Mouse (Mus musculus): ENCODE measurements at regions not wholly inside any gene's neighbourhood (a gene's known extent, or its start where the extent isn't known, plus 50 kb on each side); places are given as distances from the start of the nearest gene placed in this dataset.
A peak's percentile ranks its signal among the peaks of the same experiment; 100 is the strongest.

GRCm38 (mm10) chr2:11412521-11412920, 141.4 kb downstream of the Pfkfb3 start:
- Histone ChIP-seq H3K9me3 (replicated peaks; ENCODE audit: low read length) (no peaks in the 10 kb centered on the region), H3K4me1 (ENCODE audit: control insufficient read depth in 1 of 2, insufficient read depth in 2 of 2) (peaks cover 19 to 45% of the 10 kb centered on the region in 2 experiments), H3K27ac (ENCODE audit: insufficient read depth, low read depth) (no peak overlapping the region), H3K4me3 (replicated peaks in 1 of 3; ENCODE audit: low read depth in 2 of 3, low read length in 2 of 3, poor library complexity in 1 of 3) (no peak overlapping the region), H3K4me2 (ENCODE audit: insufficient read depth, low read depth, poor library complexity, severe bottlenecking) (no peak overlapping the region), H3K27me3 (replicated peaks) (no peaks in the 10 kb centered on the region), H3K79me2 (replicated peaks; ENCODE audit: control insufficient read depth, extremely low read depth, insufficient read depth, poor library complexity, severe bottlenecking) (no peaks in the 10 kb centered on the region), H3K9ac (ENCODE audit: insufficient read depth, low read depth) (no peak overlapping the region), H3K36me3 (replicated peaks in 1 of 2; ENCODE audit: control insufficient read depth in 1 of 2, insufficient read depth in 1 of 2, low read length in 1 of 2) (no peaks in the 10 kb centered on the region)
- in situ Hi-C loops (cut with MboI; ENCODE audit: low pct_ligation_motif_present, low pct_unique_long_range_greater_than_20kb, low sequenced_read_pairs), result no loop called here
- TF ChIP-seq POLR2A (IDR thresholded peaks at IDR 0.05; ENCODE audit: low read depth, low read length), result no peak
- no peak for TF ChIP-seq EP300 (IDR thresholded peaks at IDR 0.05; ENCODE audit: low read length)
- no peak for TF ChIP-seq USF2 (conservative IDR thresholded peaks at IDR 0.05; ENCODE audit: low read depth, low read length)
- TF ChIP-seq ZKSCAN1 (IDR thresholded peaks at IDR 0.05; ENCODE audit: borderline replicate concordance, low read depth, low read length), result no peak
- TF ChIP-seq CTCF (conservative IDR thresholded peaks at IDR 0.05 in 1 of 2, IDR thresholded peaks at IDR 0.05 in 1 of 2; ENCODE audit: low read depth in 2 of 2, low read length in 2 of 2), result no peak
- no peak for TF ChIP-seq UBTF (IDR thresholded peaks at IDR 0.05; ENCODE audit: low read depth, low read length)
- no peak for TF ChIP-seq GABPA (IDR thresholded peaks at IDR 0.05; ENCODE audit: insufficient replicate concordance, low read depth, low read length)
- TF ChIP-seq PAX5 (IDR thresholded peaks at IDR 0.05; ENCODE audit: low read length), result no peak
- TF ChIP-seq RCOR1 (conservative IDR thresholded peaks at IDR 0.05; ENCODE audit: low read depth, low read length), result no peak
- no peak for TF ChIP-seq CHD1 (IDR thresholded peaks at IDR 0.05; ENCODE audit: low read depth, low read length)
- no peak for TF ChIP-seq KAT2A (IDR thresholded peaks at IDR 0.05; ENCODE audit: insufficient replicate concordance, low read length)
- no peak for TF ChIP-seq MAX (IDR thresholded peaks at IDR 0.05; ENCODE audit: low read length)
- no peak for DNase-seq (ENCODE audit: extremely low read depth)
- dilution Hi-C loops (cut with MboI; ENCODE audit: extremely low pct_ligation_motif_present, extremely low pct_unique_long_range_greater_than_20kb, low sequenced_read_pairs), result no loop called here

GRCm38 (mm10) chr2:11408497-11408896, 145.4 kb downstream of the Pfkfb3 start:
- Histone ChIP-seq H3K36me3 (replicated peaks in 1 of 2; ENCODE audit: control insufficient read depth in 1 of 2, insufficient read depth in 1 of 2, low read length in 1 of 2) (no peaks in the 10 kb centered on the region), H3K9me3 (replicated peaks; ENCODE audit: low read length) (no peaks in the 10 kb centered on the region), H3K79me2 (replicated peaks; ENCODE audit: control insufficient read depth, extremely low read depth, insufficient read depth, poor library complexity, severe bottlenecking) (no peaks in the 10 kb centered on the region), H3K4me1 (ENCODE audit: control insufficient read depth in 1 of 2, insufficient read depth in 2 of 2) (peaks cover 10 to 27% of the 10 kb centered on the region in 2 experiments), H3K4me3 (replicated peaks in 1 of 3; ENCODE audit: low read depth in 2 of 3, low read length in 2 of 3, poor library complexity in 1 of 3) (no peak overlapping the region), H3K27me3 (replicated peaks) (no peaks in the 10 kb centered on the region), H3K9ac (ENCODE audit: insufficient read depth, low read depth) (no peak overlapping the region), H3K27ac (ENCODE audit: insufficient read depth, low read depth) (peak overlapping the region; percentile 56; the same call in 1 of the 2 replicates), H3K4me2 (ENCODE audit: insufficient read depth, low read depth, poor library complexity, severe bottlenecking) (peak overlapping the region; percentile 0; the same call in 1 of the 2 replicates)
- dilution Hi-C loops (cut with MboI; ENCODE audit: extremely low pct_ligation_motif_present, extremely low pct_unique_long_range_greater_than_20kb, low sequenced_read_pairs) (no loop called here), in situ Hi-C loops (cut with MboI; ENCODE audit: low pct_ligation_motif_present, low pct_unique_long_range_greater_than_20kb, low sequenced_read_pairs) (no loop called here)
- TF ChIP-seq SIN3A (IDR thresholded peaks at IDR 0.05; ENCODE audit: low read length) (peak; percentile 70), MEF2A (IDR thresholded peaks at IDR 0.05; ENCODE audit: borderline replicate concordance, low read depth, low read length) (peak; percentile 96), E2F4 (IDR thresholded peaks at IDR 0.05; ENCODE audit: insufficient replicate concordance, low read depth, low read length) (no peak), RAD21 (IDR thresholded peaks at IDR 0.05; ENCODE audit: low read depth, low read length) (peak; percentile 4), EP300 (IDR thresholded peaks at IDR 0.05; ENCODE audit: low read length) (peak; percentile 66), ZNF384 (IDR thresholded peaks at IDR 0.05; ENCODE audit: low read depth, low read length) (peak; percentile 84), TBP (conservative IDR thresholded peaks at IDR 0.05; ENCODE audit: low read depth, low read length) (no peak), RCOR1 (conservative IDR thresholded peaks at IDR 0.05; ENCODE audit: low read depth, low read length) (peak; percentile 47; the same call in 1 of the 2 replicates), POLR2A (IDR thresholded peaks at IDR 0.05; ENCODE audit: low read depth, low read length) (no peak), CHD1 (IDR thresholded peaks at IDR 0.05; ENCODE audit: low read depth, low read length) (no peak), BHLHE40 (IDR thresholded peaks at IDR 0.05; ENCODE audit: low read depth, low read length) (peak; percentile 41), JUN (IDR thresholded peaks at IDR 0.05; ENCODE audit: insufficient read depth, low read depth, low read length) (peak; percentile 60), TCF12 (IDR thresholded peaks at IDR 0.05; ENCODE audit: low read depth, low read length) (peak; percentile 71), ETS1 (conservative IDR thresholded peaks at IDR 0.05; ENCODE audit: low read depth, low read length) (peak; percentile 80)
- DNase-seq (ENCODE audit: extremely low read depth), result peak; percentile 95

Measured in CH12.LX (cell line).